Mouse (Mus musculus) myocyte (in vitro differentiated cells): Measurements from ENCODE around the gene Uqcrfs1.

Experiments
- CEBPB ChIP-seq: IDR thresholded peaks from 2 replicates; pipeline ENCODE4 v1.6.1; 2011; ENCODE audit warnings: mild to moderate bottlenecking, moderate library complexity; ENCODE audit not compliant: poor library complexity, insufficient read depth, severe bottlenecking
- MYOD1 ChIP-seq, 3 experiments: IDR thresholded peaks; one replicate each; pipeline ENCODE4 v1.6.1; 2011; ENCODE audit warnings: control low read depth in 2 of 3, low read depth in 2 of 3, mild to moderate bottlenecking in 2 of 3, moderate library complexity in 1 of 3; ENCODE audit not compliant: insufficient read length in 2 of 3, control insufficient read depth in 1 of 3
- MYOG ChIP-seq, 3 experiments: IDR thresholded peaks; one replicate each; pipeline ENCODE4 v1.6.1; 2011; ENCODE audit warnings: control low read depth in 2 of 3, low read depth in 2 of 3, mild to moderate bottlenecking in 2 of 3; ENCODE audit not compliant: insufficient read length in 2 of 3, control insufficient read depth in 1 of 3, insufficient read depth in 1 of 3
- POLR2A ChIP-seq: IDR thresholded peaks from one replicate; pipeline ENCODE4 v1.6.1; 2011; ENCODE audit warnings: low read depth, mild to moderate bottlenecking, control low read depth, moderate library complexity; ENCODE audit not compliant: insufficient read length
- TCF12 ChIP-seq: IDR thresholded peaks from one replicate; pipeline ENCODE4 v1.6.1; 2011; ENCODE audit warnings: mild to moderate bottlenecking, control low read depth; ENCODE audit not compliant: poor library complexity, insufficient read depth, severe bottlenecking
- USF1 ChIP-seq: IDR thresholded peaks from one replicate; pipeline ENCODE4 v1.6.1; 2011; ENCODE audit warnings: low read depth, mild to moderate bottlenecking, control low read depth, moderate library complexity

- TF ChIP-seq USF1 (no peak), POLR2A (no peak), TCF12 (no peak), MYOG (IDR thresholded peaks at IDR 0.05; ENCODE audit: control insufficient read depth in 1 of 3, insufficient read depth in 1 of 3, insufficient read length in 2 of 3, low read depth in 2 of 3) (no peak), MYOD1 (IDR thresholded peaks at IDR 0.05; ENCODE audit: control insufficient read depth in 1 of 3, insufficient read length in 2 of 3, low read depth in 2 of 3) (no peak), CEBPB (no peak)
Observed at GRCm38 (mm10) chr13:30567571-30567970, 22.4 kb upstream of the Uqcrfs1 start.
